Mouse (Mus musculus) effector memory CD4-positive, alpha-beta T cell, adult 7 months (primary cell): Measurements from ENCODE around the gene Gm49368. TPM values are rescaled to one million over a fixed set of nuclear protein-coding genes. Genes with fewer than 3 reads are reported as not detected.

Experiments used
- polyA plus RNA-seq: library from polyadenylated mRNA; unstranded; fragments of 100-300 nt; shearing (Covaris generic); gene quantifications from one replicate; pipeline ENCODE4 v1.2.1, GENCODE M21; 2017

Gm49368 gene
- polyA plus RNA-seq = not detected

DNA sequence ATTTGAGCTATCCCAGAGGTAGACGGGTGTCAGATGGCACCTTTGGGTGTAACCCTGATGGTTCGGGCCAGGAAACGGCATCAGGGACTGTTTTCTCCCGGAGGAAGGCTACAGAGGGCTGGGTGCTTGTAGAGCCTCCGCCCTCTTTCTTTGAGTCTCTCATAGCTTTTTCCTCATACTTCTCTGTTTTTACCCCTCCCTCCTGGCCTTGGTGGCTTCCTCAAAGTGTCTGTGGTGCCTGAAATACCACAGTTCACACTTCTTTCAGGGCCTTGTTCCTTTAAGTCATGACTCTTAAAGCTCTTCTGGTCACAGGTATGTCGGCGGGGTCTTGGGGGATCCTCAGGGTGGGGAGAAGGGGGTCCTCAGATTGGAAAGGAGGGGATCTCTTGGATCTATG, at the start of gene Gm49368, which contains the start of gene Itgam:
Gene Gm49368, plus strand, starts transcription at position 228 of the 400 bp plus-strand sequence.
Gene Itgam, plus strand, starts transcription at position 185 of the 400 bp plus-strand sequence.

DNA sequence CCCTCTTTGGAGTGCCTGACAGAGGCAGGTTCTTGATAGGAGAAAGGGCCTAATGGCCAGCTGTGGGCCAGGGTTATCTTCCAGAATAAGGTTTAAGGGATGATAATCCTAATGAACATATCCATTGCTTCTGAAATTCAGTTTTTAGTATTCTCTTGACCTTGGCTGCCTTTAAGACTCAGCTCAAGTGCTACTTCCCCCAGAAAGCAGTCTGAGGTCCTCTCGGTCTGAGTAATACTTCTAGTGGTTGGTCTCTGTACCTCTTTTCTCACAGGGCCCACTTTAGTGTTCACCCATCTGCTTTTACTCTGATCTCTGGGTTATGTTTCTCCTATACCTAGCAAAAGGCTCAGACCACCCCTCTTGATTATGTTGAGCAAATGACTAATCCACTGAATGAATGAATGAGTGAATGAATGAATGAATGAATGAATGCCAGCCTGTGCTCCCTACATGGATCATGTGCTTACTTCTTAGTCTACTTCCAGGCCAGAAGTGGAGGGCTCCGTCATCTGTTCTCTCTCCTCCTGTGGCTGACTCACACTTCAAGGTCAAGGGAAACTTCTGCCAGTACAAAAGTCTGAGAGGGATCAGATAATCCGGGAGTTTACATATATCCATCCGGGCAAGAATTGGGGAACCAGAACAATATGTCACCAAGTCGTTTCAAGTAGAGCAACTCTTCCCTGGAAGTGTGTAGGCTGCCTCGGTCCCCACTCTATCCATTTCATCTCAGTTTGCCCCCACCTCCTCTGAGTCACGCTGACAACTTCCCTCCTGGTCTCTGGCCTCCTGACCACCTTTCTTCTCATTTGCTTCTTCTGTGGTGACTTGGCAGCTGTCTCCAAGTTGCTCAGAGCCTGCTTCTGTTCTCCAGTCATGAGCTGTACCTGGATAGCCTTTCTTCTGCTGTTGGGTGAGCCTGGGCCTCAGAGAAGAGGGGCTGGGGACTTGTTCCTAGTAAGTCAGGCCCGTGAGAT, 66.5 kb downstream of the Gm49368 start, which contains the start of gene Itgax:
Gene Itgax, plus strand, starts transcription at position 807 of the 980 bp plus-strand sequence.

GRCm38 (mm10) chr7:128154076-128154475, 91.6 kb downstream of the Gm49368 start, which contains the start of gene Itgad:
Gene Itgad, plus strand, starts transcription at chr7:128154376.

Other genes starting within 250 kb of the Gm49368 start
- gene Stx4a, start 238.4 kb upstream of the Gm49368 start, polyA plus RNA-seq = 95.9 TPM
- gene Stx1b, start 238.1 kb upstream of the Gm49368 start, polyA plus RNA-seq = 0.51 TPM
- 23.9 TPM for gene Zfp646, start 186.5 kb upstream of the Gm49368 start, polyA plus RNA-seq
- gene Zfp668, start 185.9 kb upstream of the Gm49368 start, polyA plus RNA-seq = 8.3 TPM
- gene Prss53, start 171.7 kb upstream of the Gm49368 start, polyA plus RNA-seq = 0.23 TPM
- gene Gm21974, start 167.2 kb upstream of the Gm49368 start, polyA plus RNA-seq = not detected
- gene Vkorc1, start 167.1 kb upstream of the Gm49368 start, polyA plus RNA-seq = 48.9 TPM
- gene Bckdk, start 158.6 kb upstream of the Gm49368 start, polyA plus RNA-seq = 39.1 TPM
- gene Kat8, start 150.2 kb upstream of the Gm49368 start, polyA plus RNA-seq = 30.1 TPM
- gene Prss8, start 132.6 kb upstream of the Gm49368 start, polyA plus RNA-seq = 0.33 TPM
- gene Prss36, start 116.0 kb upstream of the Gm49368 start, polyA plus RNA-seq = 1.1 TPM
- gene Fus, start 95.2 kb upstream of the Gm49368 start, polyA plus RNA-seq = 170 TPM
- 98.6 TPM for gene Pycard, start 68.8 kb upstream of the Gm49368 start, polyA plus RNA-seq
- gene Trim72, start 58.7 kb upstream of the Gm49368 start, polyA plus RNA-seq = not detected
- gene Itgam, start within 50 bp of the Gm49368 start, polyA plus RNA-seq = 0.99 TPM
- 0.72 TPM for gene Itgax, start 66.9 kb downstream of the Gm49368 start, polyA plus RNA-seq
- gene Itgad, start 91.7 kb downstream of the Gm49368 start, polyA plus RNA-seq = 0.24 TPM
- gene Cox6a2, start 143.7 kb downstream of the Gm49368 start, polyA plus RNA-seq = not detected
- gene Armc5, start 174.7 kb downstream of the Gm49368 start, polyA plus RNA-seq = 19.0 TPM
- 0.56 TPM for gene 9130023H24Rik, start 175.3 kb downstream of the Gm49368 start, polyA plus RNA-seq
- 0.56 TPM for gene Tgfb1i1, start 184.1 kb downstream of the Gm49368 start, polyA plus RNA-seq
- gene Slc5a2, start 203.0 kb downstream of the Gm49368 start, polyA plus RNA-seq = 0.56 TPM
- gene BC017158, start 235.5 kb downstream of the Gm49368 start, polyA plus RNA-seq = 20.9 TPM